Mouse (Mus musculus) heart, embryonic 13.5 days (tissue): ENCODE measurements around the gene Tcf7l2. TPM values are rescaled to one million over a fixed set of nuclear protein-coding genes. Genes with fewer than 3 reads are reported as not detected.
A peak's percentile ranks its signal among the peaks of the same experiment; 100 is the strongest.

Source experiments
- ATAC-seq: fragments of 200-750 bp; cut with Nextera tagmentation; 2 replicates; pipeline ENCODE4 v1.8.0; 2017; ENCODE audit warnings: moderate TSS enrichment; ENCODE audit not compliant: insufficient number of reproducible peaks, low FRiP score, low TSS enrichment; ENCODE audit errors: extremely low read depth
- H3K27ac ChIP-seq: fragments of 300-500 bp; sonication (generic); replicated peaks from 2 replicates; pipeline ENCODE4 v1.5.1; 2015; ENCODE audit warnings: moderate library complexity, mild to moderate bottlenecking, inconsistent platforms
- H3K27me3 ChIP-seq: fragments of 300-500 bp; sonication (generic); replicated peaks from 2 replicates; pipeline ENCODE4 v1.6.1; 2015; ENCODE audit warnings: mild to moderate bottlenecking, inconsistent platforms
- H3K36me3 ChIP-seq: fragments of 300-500 bp; sonication (generic); 2 replicates; pipeline ENCODE4 v1.6.1; 2015; ENCODE audit warnings: mild to moderate bottlenecking, inconsistent platforms
- H3K4me1 ChIP-seq: fragments of 300-500 bp; sonication (generic); 2 replicates; pipeline ENCODE4 v1.6.1; 2015; ENCODE audit warnings: inconsistent platforms
- H3K4me2 ChIP-seq: fragments of 300-500 bp; sonication (generic); 2 replicates; pipeline ENCODE4 v1.6.1; 2015; ENCODE audit warnings: inconsistent platforms, mild to moderate bottlenecking, moderate library complexity
- H3K4me3 ChIP-seq: fragments of 300-500 bp; sonication (generic); 2 replicates; pipeline ENCODE4 v1.5.1; 2015; ENCODE audit warnings: moderate library complexity, mild to moderate bottlenecking, inconsistent platforms
- H3K9ac ChIP-seq: fragments of 300-500 bp; sonication (generic); 2 replicates; pipeline ENCODE4 v1.6.1; 2015; ENCODE audit warnings: inconsistent platforms, mild to moderate bottlenecking, moderate library complexity
- H3K9me3 ChIP-seq: fragments of 300-500 bp; sonication (generic); 2 replicates; pipeline ENCODE4 v1.6.1; 2016; ENCODE audit warnings: inconsistent platforms
- whole genome bisulfite sequencing: fragments of 180-500 bp; shearing (Covaris S2); methylation state at CpG from one replicate; pipeline ENCODE4 v1.1.7; 2015; ENCODE audit warnings: mixed read lengths; 5-methylcytosine and 5-hydroxymethylcytosine counted together
- polyA plus RNA-seq: library from polyadenylated mRNA; unstranded; fragments of >200 nt; fragmentation: Nextera tagmentation; extraction: Ambion mirVana; gene quantifications from 2 replicates; pipeline ENCODE4 v1.2.1, GENCODE M21; 2015

The Tcf7l2 gene
- polyA plus RNA-seq, 1 experiment from 2014 or later = 42.6 TPM

DNA sequence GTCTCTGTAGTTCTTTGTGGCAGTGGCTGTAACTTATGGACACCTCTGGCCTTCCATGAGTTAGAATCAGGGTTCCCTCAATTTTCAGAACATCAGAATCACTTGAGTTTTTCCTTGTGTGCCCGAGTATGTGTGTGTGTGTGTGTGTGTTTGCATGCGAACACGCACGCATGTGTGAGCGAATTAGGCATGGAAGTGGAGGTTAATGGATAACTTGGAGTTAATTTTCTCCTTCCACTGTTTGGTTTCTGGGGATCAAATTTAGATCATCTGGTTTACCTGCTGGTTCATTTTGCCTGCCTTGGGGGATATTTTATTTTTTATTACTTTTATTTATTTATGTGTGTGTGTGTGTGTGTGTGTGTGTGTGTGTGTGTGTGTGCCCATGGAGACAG is 53.3 kb downstream of the Tcf7l2 start:
- Histone ChIP-seq H3K36me3 (0 out of 2 replicates have a peak, but pooled peaks cover 5% of the 10 kb centered on the region), H3K4me3 (no peak overlapping the region), H3K9ac (no peak overlapping the region), H3K4me1 (peaks cover 64% of the 10 kb centered on the region), H3K4me2 (no peak overlapping the region), H3K27ac (no peak overlapping the region), H3K27me3 (no peaks in the 10 kb centered on the region), H3K9me3 (no peaks in the 10 kb centered on the region)
- WGBS = 93% methylated on average over 5 of the region's 5 CpGs
- ATAC-seq = no peak

GRCm38 (mm10) chr19:55795349-55795748 is 53.7 kb downstream of the Tcf7l2 start:
- no peak overlapping the region for H3K27ac ChIP-seq
- H3K4me3 ChIP-seq = no peak overlapping the region
- H3K4me2 ChIP-seq = no peak overlapping the region
- no peaks in the 10 kb centered on the region for H3K27me3 ChIP-seq
- H3K9me3 ChIP-seq = no peaks in the 10 kb centered on the region
- peaks cover 62% of the 10 kb centered on the region for H3K4me1 ChIP-seq
- H3K36me3 ChIP-seq = 0 out of 2 replicates have a peak, but pooled peaks cover 5% of the 10 kb centered on the region
- no peak overlapping the region for H3K9ac ChIP-seq
- ATAC-seq = no peak
- WGBS = 45% methylated on average over 7 of the region's 7 CpGs

DNA sequence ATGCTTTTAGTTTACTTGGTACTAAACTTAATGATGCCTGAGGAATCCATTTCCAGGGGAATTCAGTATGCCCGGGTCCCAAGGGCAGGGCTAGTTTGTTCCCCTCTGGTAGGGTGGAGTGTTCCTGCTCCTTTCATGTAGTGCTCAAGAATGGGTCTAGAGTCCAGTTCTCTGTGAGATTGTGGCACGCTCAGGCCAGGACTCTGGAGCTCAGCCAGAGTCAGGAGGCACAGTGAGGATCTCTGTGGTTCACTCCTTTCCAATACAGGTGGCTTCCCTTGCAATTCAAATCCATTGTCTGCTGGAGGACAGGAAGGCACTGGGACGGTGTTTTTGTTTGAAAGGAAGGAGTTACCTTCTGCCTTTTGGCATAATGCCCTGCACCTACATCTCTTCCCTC is 56.2 kb downstream of the Tcf7l2 start:
- Histone ChIP-seq H3K4me2 (no peak overlapping the region), H3K27ac (no peak overlapping the region), H3K36me3 (0 out of 2 replicates have a peak, but pooled peaks cover 1% of the 10 kb centered on the region), H3K27me3 (no peaks in the 10 kb centered on the region), H3K9ac (no peak overlapping the region), H3K4me1 (peaks cover 47% of the 10 kb centered on the region), H3K9me3 (no peaks in the 10 kb centered on the region), H3K4me3 (no peak overlapping the region)
- 79% methylated on average over 3 of the region's 3 CpGs for WGBS
- ATAC-seq = no peak

DNA sequence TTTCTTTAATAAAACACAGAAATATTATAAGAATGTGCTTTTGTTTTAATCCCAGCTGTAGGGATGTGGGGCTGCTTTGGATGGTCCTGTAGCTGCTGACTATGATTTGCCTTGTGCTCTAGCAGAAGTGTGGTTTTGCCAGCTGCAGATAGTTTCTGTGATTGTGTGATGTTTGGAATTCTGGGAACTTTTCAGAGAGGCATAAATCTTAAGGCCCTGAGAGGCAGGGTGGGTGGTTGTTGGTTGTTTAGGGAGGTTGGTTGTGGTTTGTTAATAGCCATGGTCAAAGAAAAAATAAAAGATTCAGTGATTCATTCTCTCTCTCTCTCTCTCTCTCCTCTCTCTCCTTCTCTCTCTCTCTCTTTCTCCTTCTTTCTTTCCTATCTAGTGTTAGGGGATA is 57.8 kb downstream of the Tcf7l2 start:
- Histone ChIP-seq H3K27me3 (no peaks in the 10 kb centered on the region), H3K4me1 (peaks cover 42% of the 10 kb centered on the region), H3K9me3 (no peaks in the 10 kb centered on the region), H3K27ac (no peak overlapping the region), H3K4me3 (no peak overlapping the region), H3K4me2 (no peak overlapping the region), H3K9ac (no peak overlapping the region), H3K36me3 (no peaks in the 10 kb centered on the region)
- no peak for ATAC-seq

DNA sequence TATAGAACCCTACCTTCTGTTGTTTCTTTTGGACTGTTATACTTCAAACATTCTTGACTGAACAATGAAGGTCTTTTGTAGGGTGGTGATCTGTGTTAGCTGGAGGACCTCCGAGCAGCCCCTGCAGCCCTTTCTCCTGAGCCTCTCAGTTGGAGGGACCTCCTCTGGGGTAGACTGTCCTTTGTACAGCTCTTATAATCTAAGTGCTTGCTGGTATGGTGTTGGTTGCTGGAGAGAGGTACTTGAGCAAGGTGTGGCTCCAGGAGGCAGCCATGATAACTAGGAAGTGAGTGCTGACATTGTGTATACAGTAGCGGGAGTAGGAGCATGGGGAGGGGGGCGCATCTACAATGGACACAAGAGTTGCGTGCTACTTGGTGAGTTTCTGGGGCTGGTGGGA is 58.4 kb downstream of the Tcf7l2 start:
- Histone ChIP-seq H3K4me1 (peaks cover 38% of the 10 kb centered on the region), H3K4me2 (no peak overlapping the region), H3K36me3 (no peaks in the 10 kb centered on the region), H3K9ac (no peak overlapping the region), H3K4me3 (no peak overlapping the region), H3K27ac (no peak overlapping the region), H3K9me3 (no peaks in the 10 kb centered on the region), H3K27me3 (no peaks in the 10 kb centered on the region)
- no peak for ATAC-seq
- 77% methylated on average over 4 of the region's 4 CpGs for WGBS

GRCm38 (mm10) chr19:55803121-55803520 is 61.5 kb downstream of the Tcf7l2 start:
- no peak for ATAC-seq
- WGBS = 75% methylated on average over 1 of the region's 1 CpGs
- Histone ChIP-seq H3K27ac (no peak overlapping the region), H3K9ac (no peak overlapping the region), H3K36me3 (0 out of 2 replicates have a peak, but pooled peaks cover 3% of the 10 kb centered on the region), H3K4me1 (peaks cover 33% of the 10 kb centered on the region), H3K27me3 (no peaks in the 10 kb centered on the region), H3K4me2 (no peak overlapping the region), H3K9me3 (no peaks in the 10 kb centered on the region), H3K4me3 (no peak overlapping the region)

- H3K27ac ChIP-seq = no peak overlapping the region
- ATAC-seq = no peak
- H3K4me1 ChIP-seq = peaks cover 30% of the 10 kb centered on the region
- 83% methylated on average over 12 of the region's 12 CpGs for WGBS
- H3K9ac ChIP-seq = no peak overlapping the region
- no peaks in the 10 kb centered on the region for H3K9me3 ChIP-seq
- H3K36me3 ChIP-seq = 0 out of 2 replicates have a peak, but pooled peaks cover 3% of the 10 kb centered on the region
- H3K27me3 ChIP-seq = no peaks in the 10 kb centered on the region
- H3K4me3 ChIP-seq = no peak overlapping the region
- H3K4me2 ChIP-seq = no peak overlapping the region
Observed at GRCm38 (mm10) chr19:55803797-55804196, 62.2 kb downstream of the Tcf7l2 start.

GRCm38 (mm10) chr19:55804795-55805194 is 63.2 kb downstream of the Tcf7l2 start:
- 0 out of 2 replicates have a peak, but pooled peaks cover 3% of the 10 kb centered on the region for H3K36me3 ChIP-seq
- no peak overlapping the region for H3K4me2 ChIP-seq
- no peak overlapping the region for H3K27ac ChIP-seq
- H3K9me3 ChIP-seq = no peaks in the 10 kb centered on the region
- H3K9ac ChIP-seq = no peak overlapping the region
- H3K27me3 ChIP-seq = no peaks in the 10 kb centered on the region
- no peak for ATAC-seq
- H3K4me3 ChIP-seq = no peak overlapping the region
- 80% methylated on average over 7 of the region's 7 CpGs for WGBS
- H3K4me1 ChIP-seq = peaks cover 30% of the 10 kb centered on the region

DNA sequence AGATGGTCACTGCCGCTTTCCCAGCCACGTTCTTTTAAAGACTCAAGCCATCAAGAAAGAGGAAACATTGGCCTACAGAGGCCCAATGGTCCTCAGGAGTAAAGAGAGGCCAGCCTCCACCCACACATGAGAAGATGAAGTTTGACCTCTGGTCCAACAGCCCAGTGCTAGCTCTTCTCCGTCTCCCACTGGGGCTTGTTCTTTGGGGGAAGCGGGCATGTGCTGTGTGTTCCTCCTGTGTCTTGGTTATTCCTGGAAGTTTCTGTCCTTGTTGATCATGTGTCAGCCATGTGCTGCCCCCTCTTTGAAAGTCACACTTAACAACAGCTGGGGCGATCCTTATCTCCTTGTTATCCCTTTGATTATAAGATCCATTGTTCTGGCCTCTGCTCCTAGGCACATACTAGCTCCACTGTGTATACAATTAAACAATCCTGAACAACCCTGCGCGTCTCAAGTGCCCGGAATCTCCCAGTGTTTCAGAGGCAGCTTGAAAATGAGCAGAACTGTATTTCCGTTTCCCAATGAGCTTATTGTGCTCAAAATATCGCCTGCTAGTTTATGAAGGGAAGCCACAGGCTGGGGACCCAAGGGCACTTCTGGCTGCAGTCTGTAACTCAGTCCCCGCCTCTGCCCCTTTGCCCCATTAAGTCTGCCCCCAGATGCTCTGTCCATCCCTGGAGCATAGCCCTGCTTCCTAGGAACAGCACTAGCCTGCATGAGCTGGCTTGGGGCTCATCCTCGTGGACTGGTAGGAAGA is 65.0 kb downstream of the Tcf7l2 start:
- H3K27me3 ChIP-seq = no peaks in the 10 kb centered on the region
- no peak for ATAC-seq
- peak overlapping the region; percentile 57 for H3K9ac ChIP-seq
- 50% methylated on average over 12 of the region's 12 CpGs for WGBS
- peak overlapping the region; percentile 24; the same call in 1 of the 2 replicates for H3K4me2 ChIP-seq
- H3K36me3 ChIP-seq = 0 out of 2 replicates have a peak, but pooled peaks cover 3% of the 10 kb centered on the region
- H3K9me3 ChIP-seq = no peaks in the 10 kb centered on the region
- H3K27ac ChIP-seq = peak overlapping the region; percentile 43; the same call in 1 of the 2 replicates
- H3K4me3 ChIP-seq = no peak overlapping the region
- peaks cover 30% of the 10 kb centered on the region for H3K4me1 ChIP-seq

DNA sequence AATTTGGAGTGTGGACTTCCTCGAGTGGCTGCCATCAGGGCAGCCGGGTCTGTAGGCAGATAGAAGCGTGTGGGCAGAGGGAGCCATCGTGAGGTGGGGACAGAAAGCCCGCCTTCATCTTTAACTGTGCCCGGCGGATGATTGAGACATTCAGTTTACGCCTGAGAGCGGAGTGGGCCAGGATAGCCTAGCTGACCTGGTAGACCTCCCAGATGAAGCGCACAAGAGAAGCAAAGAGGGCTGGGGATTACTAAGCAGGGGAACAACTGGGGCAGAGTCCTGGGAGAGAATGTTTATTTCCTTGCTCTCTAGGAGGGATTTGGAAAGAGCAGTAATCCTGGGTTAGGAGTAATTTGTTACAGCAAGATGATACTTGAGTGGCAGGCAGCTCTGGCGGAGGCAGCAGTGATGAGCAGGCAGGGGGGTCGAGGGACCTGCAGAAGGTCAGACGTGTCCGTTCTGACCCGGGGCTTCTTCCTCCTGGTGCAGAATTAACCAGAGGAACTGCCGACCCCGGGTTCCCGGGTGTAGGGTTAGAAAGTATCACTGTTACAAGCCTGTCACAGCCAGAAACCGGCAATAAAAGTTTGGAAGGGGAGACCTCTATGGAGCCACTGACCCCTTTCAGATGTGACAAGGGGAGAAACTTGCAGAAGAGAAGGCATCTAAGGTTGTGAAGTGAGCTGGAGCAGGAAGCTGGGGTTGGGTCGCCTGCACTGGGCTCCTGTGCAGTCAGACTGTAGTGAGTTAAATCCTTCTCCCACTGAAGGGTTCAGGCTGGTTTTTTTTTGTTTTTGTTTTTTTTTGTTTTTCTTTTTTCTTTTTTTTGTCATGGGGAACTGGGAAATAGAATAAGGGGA is 65.8 kb downstream of the Tcf7l2 start:
- H3K27ac ChIP-seq = peak overlapping the region; percentile 43; the same call in 1 of the 2 replicates
- H3K9me3 ChIP-seq = no peaks in the 10 kb centered on the region
- no peak for ATAC-seq
- peaks cover 25% of the 10 kb centered on the region for H3K4me1 ChIP-seq
- H3K27me3 ChIP-seq = no peaks in the 10 kb centered on the region
- H3K4me2 ChIP-seq = peak overlapping the region; percentile 24; the same call in 1 of the 2 replicates
- no peak overlapping the region for H3K4me3 ChIP-seq
- 46% methylated on average over 20 of the region's 20 CpGs for WGBS
- peak overlapping the region; percentile 57 for H3K9ac ChIP-seq
- 0 out of 2 replicates have a peak, but pooled peaks cover 3% of the 10 kb centered on the region for H3K36me3 ChIP-seq

GRCm38 (mm10) chr19:55808304-55808703 is 66.7 kb downstream of the Tcf7l2 start:
- Histone ChIP-seq H3K9me3 (no peaks in the 10 kb centered on the region), H3K4me2 (no peak overlapping the region), H3K9ac (no peak overlapping the region), H3K4me1 (peaks cover 30% of the 10 kb centered on the region), H3K27ac (no peak overlapping the region), H3K27me3 (no peaks in the 10 kb centered on the region), H3K36me3 (0 out of 2 replicates have a peak, but pooled peaks cover 3% of the 10 kb centered on the region), H3K4me3 (no peak overlapping the region)
- no peak for ATAC-seq
- WGBS = 84% methylated on average over 2 of the region's 2 CpGs
